Mouse (Mus musculus): ENCODE measurements at regions not wholly inside any gene's neighbourhood (a gene's known extent, or its start where the extent isn't known, plus 50 kb on each side); places are given as distances from the start of the nearest gene placed in this dataset.
A peak's percentile ranks its signal among the peaks of the same experiment; 100 is the strongest.

DNA sequence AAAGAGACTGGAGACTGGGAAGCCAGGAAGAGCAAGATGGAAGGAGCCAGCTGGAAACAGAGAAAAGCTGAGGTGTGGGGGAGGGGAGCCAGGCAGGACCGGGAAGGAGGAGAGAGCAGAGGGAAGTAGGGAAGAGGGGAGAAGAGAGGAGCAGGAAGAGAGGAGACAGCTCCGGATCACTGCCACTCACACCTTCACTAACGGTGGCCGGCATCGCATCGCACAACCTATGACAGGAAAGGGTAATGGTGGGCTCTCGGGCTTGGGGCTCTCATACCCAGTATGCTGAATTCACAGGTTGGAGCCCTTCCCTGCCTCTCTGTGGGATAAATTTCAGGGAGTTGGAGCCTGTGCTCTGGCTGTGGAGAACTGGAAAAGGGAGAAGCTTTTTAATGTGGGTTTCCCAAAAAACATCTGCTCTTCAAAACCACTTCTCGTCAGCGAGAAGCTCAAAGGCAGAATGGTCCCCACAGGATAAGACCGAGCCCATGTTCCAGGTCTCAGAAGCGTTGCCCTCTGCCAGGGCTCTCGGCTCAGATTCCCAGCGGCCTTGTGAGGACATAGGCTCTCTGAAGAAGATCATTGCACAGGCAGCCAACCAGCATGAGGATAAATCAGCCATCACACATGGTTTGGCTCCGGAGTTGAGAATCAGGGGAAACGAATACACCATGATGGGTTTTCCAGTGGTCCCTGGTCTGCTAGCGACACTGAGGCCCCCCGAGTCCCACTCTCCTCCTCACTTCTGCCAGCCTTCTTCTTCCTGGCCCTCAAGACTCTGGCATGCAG, 53.8 kb upstream of the Coro2b start:
- DNase-seq = no peak

- DNase-seq = no peak
Observed at GRCm38 (mm10) chr9:62591196-62591485, 54.3 kb upstream of the Coro2b start.

DNA sequence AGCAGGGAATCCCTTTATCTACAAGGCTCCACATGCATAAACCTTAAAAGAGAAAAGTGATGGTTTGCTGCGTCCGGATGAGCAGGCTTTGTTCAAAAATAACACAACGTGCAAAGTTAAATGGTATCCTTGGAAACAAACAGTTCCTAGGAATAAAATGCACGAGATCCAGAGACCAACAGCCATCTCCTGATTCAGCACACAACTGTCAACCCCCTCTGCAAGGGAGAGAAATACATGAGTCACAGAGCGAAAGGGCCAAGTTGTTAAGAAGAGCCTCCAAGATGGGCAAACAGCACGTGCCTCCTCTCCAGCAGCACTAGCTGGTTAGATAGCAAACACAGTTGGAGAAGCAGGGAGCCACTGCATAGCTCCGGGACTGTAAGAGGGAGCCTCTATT, 61.2 kb upstream of the Coro2b start:
- DNase-seq = peak; percentile 13

DNA sequence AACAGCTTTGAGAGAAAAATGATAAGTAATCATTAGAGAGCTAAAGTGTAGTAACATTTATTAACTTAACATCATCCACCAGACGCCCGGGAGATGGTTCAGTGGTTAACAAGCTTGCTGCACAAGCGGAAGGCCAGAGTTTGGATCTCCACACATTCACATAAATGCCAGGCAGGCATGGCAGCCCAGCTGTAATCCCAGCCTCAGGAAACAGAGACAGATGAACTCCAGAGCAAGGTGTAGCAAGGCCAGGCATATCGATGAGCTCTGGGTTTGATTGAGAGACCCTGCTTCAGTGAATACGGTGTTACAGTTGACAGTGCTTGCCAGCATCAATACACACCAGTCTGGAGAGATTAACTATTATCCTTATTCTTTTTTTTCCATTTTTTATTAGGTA, 62.1 kb upstream of the Coro2b start:
- DNase-seq = no peak

GRCm38 (mm10) chr9:62610526-62610925, 67.1 kb upstream of the Itga11 start:
- DNase-seq = no peak

- no peak for DNase-seq
Observed at GRCm38 (mm10) chr9:62611452-62611851, 66.2 kb upstream of the Itga11 start.

DNA sequence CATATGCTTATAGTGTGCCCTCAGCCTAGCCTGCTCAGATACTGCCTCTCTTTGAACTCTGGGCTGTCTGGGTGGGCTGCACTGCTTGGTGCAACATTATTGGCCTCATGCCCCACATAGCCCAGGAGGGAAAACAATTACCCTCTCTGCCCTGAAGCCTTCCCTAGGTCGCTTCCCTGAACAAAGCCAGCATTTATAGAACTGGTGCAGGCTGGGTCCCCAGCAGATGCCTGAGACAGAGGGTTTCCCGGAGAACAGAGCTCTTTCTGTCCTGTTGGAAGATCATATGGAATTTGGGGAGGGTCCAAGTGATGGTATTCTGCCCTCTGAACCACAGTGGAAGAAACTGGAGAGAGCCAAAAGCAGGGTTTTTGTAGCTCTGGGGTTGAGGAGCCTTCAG, 64.6 kb upstream of the Itga11 start:
- DNase-seq = no peak

DNA sequence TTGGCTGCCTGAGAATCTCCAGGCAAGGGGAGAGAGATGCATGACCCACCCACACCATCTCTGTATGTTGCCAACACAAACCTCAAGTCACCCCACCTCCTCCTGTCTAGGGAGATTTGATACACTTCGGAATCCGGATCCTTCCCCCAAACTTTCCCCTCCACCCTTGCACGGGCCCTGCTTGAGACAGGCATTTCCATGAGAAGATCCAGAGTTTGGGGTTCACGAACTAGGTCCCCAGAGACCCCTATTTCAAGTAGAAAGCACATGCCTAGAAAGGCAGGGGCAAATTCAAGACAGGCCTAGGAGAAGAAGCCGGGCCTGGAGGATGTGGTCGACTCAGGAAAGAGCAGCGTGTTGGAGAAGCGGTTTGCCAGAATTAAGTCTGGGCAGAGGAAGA, 63.8 kb upstream of the Itga11 start:
- no peak for DNase-seq

GRCm38 (mm10) chr9:62614950-62615349, 62.7 kb upstream of the Itga11 start:
- no peak for DNase-seq

DNA sequence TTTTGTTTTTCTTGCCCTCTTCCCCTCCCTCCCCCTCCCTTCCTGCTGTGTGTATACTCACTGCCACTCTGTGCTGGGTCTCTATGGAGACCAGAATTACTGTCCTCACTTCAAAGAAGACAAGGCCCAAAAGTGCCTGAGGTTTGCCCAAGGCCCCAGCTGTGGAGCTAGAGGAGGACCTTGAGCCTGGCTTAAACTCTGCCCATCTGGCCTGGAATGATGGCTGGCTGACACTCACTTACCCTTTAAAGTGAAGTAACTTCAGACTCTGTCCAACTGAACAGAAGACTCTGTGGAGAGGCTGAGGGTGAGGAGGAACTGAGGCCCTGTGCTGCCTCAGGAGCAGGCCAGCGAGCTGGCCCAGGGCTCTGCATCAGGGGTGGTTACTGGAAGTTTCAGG, 61.8 kb upstream of the Itga11 start:
- DNase-seq = no peak

DNA sequence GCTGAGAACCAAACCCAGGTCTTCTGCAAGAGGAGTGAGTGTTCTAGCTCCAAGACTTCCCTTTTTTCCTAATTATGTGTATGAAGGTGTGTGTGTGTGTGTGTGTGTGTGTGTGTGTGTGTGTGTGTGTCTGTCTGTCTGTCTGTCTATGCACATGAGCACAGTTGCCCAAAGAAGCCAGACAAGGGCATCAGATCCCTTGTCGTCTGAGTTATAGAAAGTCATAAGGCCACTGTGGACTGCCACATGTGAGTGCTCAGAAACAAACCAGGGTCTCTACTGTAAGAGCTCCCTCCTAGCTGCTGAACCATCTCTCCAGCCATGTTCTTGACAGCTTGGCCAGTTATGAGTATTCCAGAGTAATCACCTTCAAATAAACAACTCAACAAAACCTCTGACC, 58.6 kb upstream of the Itga11 start:
- DNase-seq = no peak

DNA sequence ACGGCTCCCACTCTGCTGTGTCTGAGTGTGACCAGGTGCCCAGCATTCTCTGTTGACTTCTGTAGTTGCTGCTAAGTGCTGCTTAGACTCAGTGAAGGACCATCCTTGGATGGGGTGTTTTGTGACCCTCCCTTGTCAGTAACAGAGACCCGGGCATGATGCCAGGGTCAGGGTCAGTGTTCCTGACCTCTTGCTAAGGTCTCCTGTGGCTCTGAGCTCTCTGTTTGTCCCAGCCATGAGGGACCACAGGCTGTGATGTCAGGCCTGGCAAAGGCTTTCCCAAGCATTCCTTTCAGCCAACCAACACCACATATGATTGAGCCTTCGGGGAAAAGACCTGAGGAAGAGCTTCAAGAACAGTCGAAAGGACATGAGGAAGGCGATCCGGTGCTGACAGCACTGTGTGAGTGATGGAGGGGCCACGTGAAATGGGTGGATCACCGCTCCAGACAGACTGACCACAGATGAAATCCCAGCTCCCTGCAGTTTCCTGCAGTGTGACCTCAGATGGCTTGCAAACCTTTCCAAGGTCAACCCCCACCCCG, 56.7 kb upstream of the Itga11 start:
- DNase-seq = no peak

DNA sequence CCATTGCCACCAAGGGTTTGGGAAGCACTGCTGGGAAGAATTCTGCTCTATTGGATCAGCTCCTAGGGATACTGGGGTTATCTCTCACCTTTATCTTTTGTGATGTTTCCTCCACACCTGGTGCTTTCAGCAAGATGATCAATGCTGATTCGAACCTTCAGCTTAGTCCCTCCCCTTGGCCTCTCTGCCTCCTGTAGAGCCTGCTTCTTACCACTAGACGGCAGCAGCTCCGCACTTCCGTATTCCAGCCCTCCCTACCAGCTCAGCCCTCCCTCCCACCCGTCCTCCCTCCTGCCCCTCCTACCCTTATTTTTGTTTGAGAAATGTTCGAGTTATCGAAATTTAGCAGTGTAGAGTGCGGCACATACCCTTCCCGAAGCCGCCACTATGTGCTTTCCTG, 55.5 kb upstream of the Itga11 start:
- no peak for DNase-seq

- no peak for DNase-seq
Observed at GRCm38 (mm10) chr9:62624562-62625044, 53.0 kb upstream of the Itga11 start.

- DNase-seq = no peak
Observed at GRCm38 (mm10) chr9:62627071-62628000, 50.3 kb upstream of the Itga11 start.

All from right cerebral cortex, postnatal 14 days (tissue).